Mouse (Mus musculus) midbrain, embryonic 15.5 days (tissue): ENCODE results near the gene Hnrnpul1. TPM values are rescaled to one million over a fixed set of nuclear protein-coding genes. Genes with fewer than 3 reads are reported as not detected.

ENCODE experiments used
- polyA plus RNA-seq: library from polyadenylated mRNA; unstranded; fragments of >200 nt; fragmentation: Nextera tagmentation; extraction: Ambion mirVana; gene quantifications from 2 replicates; pipeline ENCODE4 v1.2.1, GENCODE M21; 2015

Gene Hnrnpul1
- polyA plus RNA-seq, 1 experiment from 2014 or later, result 44.4 TPM

Other genes starting within 250 kb of the Hnrnpul1 start
- gene Ceacam2, start 214.9 kb downstream of the Hnrnpul1 start, polyA plus RNA-seq, result 0.13 and 0.34 TPM in 2 replicates
- gene Erich4, start 138.9 kb downstream of the Hnrnpul1 start, polyA plus RNA-seq, result not detected in 2 replicates
- 44.2 and 45.3 TPM in 2 replicates for gene Dmac2, start 135.3 kb downstream of the Hnrnpul1 start, polyA plus RNA-seq
- gene B3gnt8, start 128.1 kb downstream of the Hnrnpul1 start, polyA plus RNA-seq, result 0.68 and 0.88 TPM in 2 replicates
- gene Bckdha, start 95.8 kb downstream of the Hnrnpul1 start, polyA plus RNA-seq, result 42.7 and 43.5 TPM in 2 replicates
- 41.0 and 44.9 TPM in 2 replicates for gene Exosc5, start 95.6 kb downstream of the Hnrnpul1 start, polyA plus RNA-seq
- 53.5 and 54.0 TPM in 2 replicates for gene Tmem91, start 79.6 kb downstream of the Hnrnpul1 start, polyA plus RNA-seq
- 47.3 and 50.9 TPM in 2 replicates for gene B9d2, start 74.0 kb downstream of the Hnrnpul1 start, polyA plus RNA-seq
- gene Tgfb1, start 67.8 kb downstream of the Hnrnpul1 start, polyA plus RNA-seq, result 0.56 and 1.0 TPM in 2 replicates
- 39.5 and 40.2 TPM in 2 replicates for gene Ccdc97, start 35.7 kb downstream of the Hnrnpul1 start, polyA plus RNA-seq
- 20.2 and 22.2 TPM in 2 replicates for gene Axl, start 33.9 kb upstream of the Hnrnpul1 start, polyA plus RNA-seq
- gene Cyp2s1, start 62.2 kb upstream of the Hnrnpul1 start, polyA plus RNA-seq, result 1.9 and 2.2 TPM in 2 replicates
- not detected in 2 replicates for gene Cyp2b10, start 142.9 kb upstream of the Hnrnpul1 start, polyA plus RNA-seq